Mouse (Mus musculus) neural tube, embryonic 15.5 days (tissue): Measurements from ENCODE around the gene Gm5475. TPM values are rescaled to one million over a fixed set of nuclear protein-coding genes. Genes with fewer than 3 reads are reported as not detected.
"Not testable (repeated sequence)": the region's sequence is repeated elsewhere in the genome, so short reads cannot be mapped to it uniquely, and the experiment has no call there.

ENCODE experiments used
- ATAC-seq: fragments of 200-750 bp; cut with Nextera tagmentation; 2 replicates; pipeline ENCODE4 v1.8.0; 2017; ENCODE audit warnings: mild to moderate bottlenecking, moderate TSS enrichment, moderate library complexity; ENCODE audit not compliant: low FRiP score
- H3K27ac ChIP-seq: fragments of 300-500 bp; sonication (generic); replicated peaks from 2 replicates; pipeline ENCODE4 v1.5.1; 2015; ENCODE audit warnings: mild to moderate bottlenecking, inconsistent platforms
- H3K27me3 ChIP-seq: fragments of 300-500 bp; sonication (generic); replicated peaks from 2 replicates; pipeline ENCODE4 v1.6.1; 2015; ENCODE audit warnings: inconsistent platforms
- H3K36me3 ChIP-seq: fragments of 300-500 bp; sonication (generic); 2 replicates; pipeline ENCODE4 v1.6.1; 2015; ENCODE audit warnings: inconsistent platforms
- H3K4me1 ChIP-seq: fragments of 300-500 bp; sonication (generic); 2 replicates; pipeline ENCODE4 v1.6.1; 2015; ENCODE audit warnings: inconsistent platforms
- H3K4me2 ChIP-seq: fragments of 300-500 bp; sonication (generic); 2 replicates; pipeline ENCODE4 v1.6.1; 2015; ENCODE audit warnings: inconsistent platforms, mild to moderate bottlenecking, moderate library complexity
- H3K4me3 ChIP-seq: fragments of 300-500 bp; sonication (generic); replicated peaks from 2 replicates; pipeline ENCODE4 v1.5.1; 2015; ENCODE audit warnings: mild to moderate bottlenecking, inconsistent platforms
- H3K9ac ChIP-seq: fragments of 300-500 bp; sonication (generic); replicated peaks from 2 replicates; pipeline ENCODE4 v1.6.1; 2015; ENCODE audit warnings: mild to moderate bottlenecking, inconsistent platforms
- H3K9me3 ChIP-seq: fragments of 300-500 bp; sonication (generic); replicated peaks from 2 replicates; pipeline ENCODE4 v1.6.1; 2016; ENCODE audit warnings: inconsistent platforms
- WGBS: fragments of 180-500 bp; shearing (Covaris S2); methylation state at CpG from one replicate; pipeline ENCODE4 v1.1.7; 2015; ENCODE audit warnings: mixed read lengths; 5-methylcytosine and 5-hydroxymethylcytosine counted together
- polyA plus RNA-seq: library from polyadenylated mRNA; unstranded; fragments of >200 nt; fragmentation: Nextera tagmentation; extraction: Ambion mirVana; gene quantifications from 2 replicates; pipeline ENCODE4 v1.2.1, GENCODE M21; 2015

Gene Gm5475
- polyA plus RNA-seq, result 0.08 and 0.23 TPM in 2 replicates

GRCm38 (mm10) chr15:100421758-100422197 lies at the start of gene Gm5475:
Gene Gm5475, plus strand, starts transcription at chr15:100422147.
- H3K27ac ChIP-seq, result peak within 1 kb of the TSS; percentile 69
- peaks cover 49% of the 10 kb centered on the region for H3K4me1 ChIP-seq
- H3K9ac ChIP-seq, result peak within 1 kb of the TSS; percentile 62
- H3K4me3 ChIP-seq, result peak within 1 kb of the TSS; percentile 65
- H3K36me3 ChIP-seq, H3K9me3 ChIP-seq, ATAC-seq: not testable (repeated sequence)
- 35% methylated on average over 3 of the region's 3 CpGs for WGBS
- H3K27me3 ChIP-seq, result peaks cover 23% of the 10 kb centered on the region
- H3K4me2 ChIP-seq, result peak within 1 kb of the TSS; percentile 93

GRCm38 (mm10) chr15:100375066-100375465 lies 46.9 kb upstream of the Gm5475 start:
- Histone ChIP-seq H3K4me3 (no peak overlapping the region), H3K4me2 (no peak overlapping the region), H3K9me3 (no peaks in the 10 kb centered on the region), H3K4me1 (no peaks in the 10 kb centered on the region), H3K9ac (no peak overlapping the region), H3K36me3 (no peaks in the 10 kb centered on the region), H3K27ac (no peak overlapping the region), H3K27me3 (no peaks in the 10 kb centered on the region)
- WGBS, result 26% methylated on average over 5 of the region's 5 CpGs
- ATAC-seq, result no peak

DNA sequence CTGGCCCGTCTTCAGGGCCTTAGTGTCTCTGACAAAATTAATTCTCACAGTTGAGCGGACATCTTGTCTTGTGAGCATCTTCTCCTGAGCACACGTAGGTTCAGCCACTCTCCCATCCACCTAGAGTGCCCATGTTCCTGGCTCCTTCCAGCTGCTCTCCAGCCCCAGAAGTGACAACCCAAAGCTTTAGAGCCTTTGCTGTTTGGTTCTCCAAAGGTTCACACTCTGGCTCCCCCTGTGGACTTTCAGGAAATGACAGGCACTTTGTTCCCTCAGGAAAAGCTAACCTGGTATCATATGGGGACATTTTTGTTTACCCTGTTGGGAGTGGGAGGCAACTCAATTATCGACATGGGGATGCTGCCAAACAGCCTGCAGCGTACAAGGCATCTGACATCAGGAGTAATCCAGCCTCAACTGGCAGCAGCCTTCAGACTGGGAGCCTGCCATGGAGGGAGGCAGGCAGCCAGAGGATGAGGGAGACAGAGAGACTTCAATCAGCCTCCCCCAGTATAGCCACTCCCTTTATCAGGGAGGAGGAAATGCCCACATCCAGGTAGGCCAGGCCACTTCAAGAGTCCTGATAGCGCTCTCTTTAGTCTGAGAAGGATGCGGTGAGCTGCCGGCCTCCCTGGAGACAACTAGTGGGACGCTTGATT lies 44.0 kb upstream of the Gm5475 start:
- H3K4me2 ChIP-seq, H3K4me3 ChIP-seq, H3K36me3 ChIP-seq, H3K27ac ChIP-seq, H3K9me3 ChIP-seq, ATAC-seq, H3K4me1 ChIP-seq, H3K9ac ChIP-seq, H3K27me3 ChIP-seq: not testable (repeated sequence)
- 52% methylated on average over 4 of the region's 9 CpGs for WGBS

DNA sequence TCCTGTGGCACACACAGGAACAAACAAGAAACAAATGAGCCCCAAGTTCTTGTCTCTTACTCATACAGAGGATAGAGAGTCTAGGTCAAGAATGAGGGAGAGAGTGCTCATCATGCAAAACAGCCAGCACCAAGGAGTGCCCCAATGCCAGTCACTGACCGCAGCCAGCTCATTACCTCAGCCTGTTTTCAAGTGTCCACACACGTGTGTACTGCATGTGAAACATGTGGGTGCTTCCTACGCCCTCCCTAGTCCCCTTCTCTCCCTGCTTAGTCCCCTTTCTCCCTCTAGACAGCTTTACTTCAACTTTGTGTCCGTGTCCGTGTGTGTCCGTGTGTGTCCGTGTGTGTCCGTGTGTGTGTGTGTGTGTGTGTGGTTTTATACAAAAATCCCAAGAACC lies 42.3 kb upstream of the Gm5475 start:
- WGBS, result 88% methylated on average over 8 of the region's 8 CpGs
- Histone ChIP-seq H3K4me3 (no peak overlapping the region), H3K4me1 (no peaks in the 10 kb centered on the region), H3K27ac (no peak overlapping the region), H3K4me2 (no peak overlapping the region), H3K27me3 (no peaks in the 10 kb centered on the region), H3K9me3 (no peaks in the 10 kb centered on the region), H3K9ac (no peak overlapping the region), H3K36me3 (no peaks in the 10 kb centered on the region)
- no peak for ATAC-seq

GRCm38 (mm10) chr15:100380104-100380503 lies 41.8 kb upstream of the Gm5475 start:
- Histone ChIP-seq H3K4me2 (no peak overlapping the region), H3K27ac (no peak overlapping the region), H3K4me3 (no peak overlapping the region), H3K27me3 (no peaks in the 10 kb centered on the region), H3K36me3 (no peaks in the 10 kb centered on the region), H3K4me1 (no peaks in the 10 kb centered on the region), H3K9me3 (no peaks in the 10 kb centered on the region), H3K9ac (no peak overlapping the region)
- WGBS, result 53% methylated on average over 2 of the region's 2 CpGs
- no peak for ATAC-seq

- H3K4me3 ChIP-seq, result no peak overlapping the region
- no peak overlapping the region for H3K4me2 ChIP-seq
- ATAC-seq, result no peak
- no peak overlapping the region for H3K9ac ChIP-seq
- no peaks in the 10 kb centered on the region for H3K4me1 ChIP-seq
- no peaks in the 10 kb centered on the region for H3K36me3 ChIP-seq
- no peak overlapping the region for H3K27ac ChIP-seq
- WGBS, result 90% methylated on average over 9 of the region's 9 CpGs
- no peaks in the 10 kb centered on the region for H3K27me3 ChIP-seq
- no peaks in the 10 kb centered on the region for H3K9me3 ChIP-seq
Measured at GRCm38 (mm10) chr15:100385705-100386104, 36.2 kb upstream of the Gm5475 start.

GRCm38 (mm10) chr15:100387544-100388223 lies 34.3 kb upstream of the Gm5475 start:
- no peak for ATAC-seq
- Histone ChIP-seq H3K4me2 (no peak overlapping the region), H3K9me3 (no peaks in the 10 kb centered on the region), H3K9ac (no peak overlapping the region), H3K27me3 (no peaks in the 10 kb centered on the region), H3K36me3 (no peaks in the 10 kb centered on the region), H3K27ac (no peak overlapping the region), H3K4me3 (no peak overlapping the region), H3K4me1 (no peaks in the 10 kb centered on the region)
- WGBS, result 94% methylated on average over 17 of the region's 17 CpGs

DNA sequence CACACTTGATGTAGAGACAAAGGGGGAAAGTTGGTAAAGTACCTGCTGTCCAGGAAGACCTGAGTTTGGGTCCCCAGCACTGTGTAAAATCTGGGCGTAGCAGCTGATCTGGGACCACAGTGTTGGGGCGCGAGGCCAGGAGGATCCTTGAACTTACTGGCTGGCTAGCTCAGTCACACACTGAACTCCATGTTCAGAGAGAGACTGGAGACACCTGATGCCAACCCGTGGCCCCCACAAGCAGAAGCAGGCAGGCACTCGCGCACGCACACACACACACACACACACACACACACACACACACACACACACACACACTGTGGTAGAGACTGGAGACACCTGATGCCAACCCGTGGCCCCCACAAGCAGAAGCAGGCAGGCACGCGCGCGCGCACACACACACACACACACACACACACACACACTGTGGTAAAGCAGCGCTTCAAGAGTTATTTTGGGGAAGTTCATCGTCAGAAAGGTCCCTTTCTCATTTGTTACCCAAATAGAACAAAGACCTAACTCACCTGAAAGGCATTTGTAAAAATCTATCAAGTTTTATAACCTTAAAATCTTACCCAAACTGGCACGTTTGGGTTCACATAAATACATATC lies 33.6 kb upstream of the Gm5475 start:
- Histone ChIP-seq H3K27ac (no peak overlapping the region), H3K27me3 (no peaks in the 10 kb centered on the region), H3K4me2 (no peak overlapping the region), H3K9ac (no peak overlapping the region), H3K4me3 (no peak overlapping the region), H3K9me3 (no peaks in the 10 kb centered on the region), H3K4me1 (no peaks in the 10 kb centered on the region), H3K36me3 (no peaks in the 10 kb centered on the region; the same call in 1 of the 2 replicates)
- ATAC-seq, result no peak
- WGBS, result 90% methylated on average over 16 of the region's 16 CpGs

DNA sequence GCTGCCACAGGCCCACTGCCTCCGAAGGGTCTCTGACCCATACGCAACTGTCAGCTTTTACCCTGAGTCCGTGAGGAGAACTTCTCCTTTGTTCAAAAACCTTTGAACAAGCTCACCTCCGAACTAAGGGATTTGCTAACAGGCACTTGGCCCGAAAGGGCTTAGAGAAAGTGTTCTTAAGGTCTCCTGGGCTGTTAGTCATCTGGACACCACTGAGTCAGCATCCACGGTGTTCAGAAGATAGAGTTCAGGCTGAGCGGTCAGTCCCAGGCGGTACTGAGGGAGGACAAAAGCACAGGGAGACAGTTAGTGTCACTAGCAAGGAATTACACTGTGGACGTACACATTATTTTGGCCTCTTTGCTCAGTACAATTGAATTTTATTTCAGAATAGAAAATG lies 33.1 kb upstream of the Gm5475 start:
- Histone ChIP-seq H3K9ac (no peak overlapping the region), H3K27me3 (no peaks in the 10 kb centered on the region), H3K4me1 (no peaks in the 10 kb centered on the region), H3K4me2 (no peak overlapping the region), H3K9me3 (no peaks in the 10 kb centered on the region), H3K27ac (no peak overlapping the region), H3K36me3 (peaks cover 5% of the 10 kb centered on the region), H3K4me3 (no peak overlapping the region)
- no peak for ATAC-seq
- WGBS, result 60% methylated on average over 9 of the region's 9 CpGs

DNA sequence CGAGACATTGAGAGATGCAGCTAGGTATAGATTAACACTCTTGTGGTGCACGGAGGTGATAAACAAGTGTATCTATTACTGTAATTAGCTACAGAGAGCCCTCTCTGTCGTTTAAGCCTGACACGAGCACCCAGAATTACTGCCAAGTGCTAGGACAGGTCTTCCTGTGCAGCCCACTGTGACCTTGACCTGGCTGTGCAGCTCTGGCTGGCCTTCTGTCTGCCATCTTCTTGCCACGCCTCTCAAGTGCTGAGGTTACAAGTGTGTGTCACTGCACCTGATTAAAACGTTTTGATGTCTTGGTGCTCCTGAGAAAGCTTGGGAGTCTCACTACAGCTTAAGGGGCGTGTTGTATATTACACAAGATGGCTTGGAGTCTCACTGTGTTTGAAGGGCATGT lies 30.9 kb upstream of the Gm5475 start:
- Histone ChIP-seq H3K4me2 (no peak overlapping the region), H3K4me3 (no peak overlapping the region), H3K27ac (no peak overlapping the region), H3K27me3 (no peaks in the 10 kb centered on the region), H3K9me3 (no peaks in the 10 kb centered on the region), H3K4me1 (no peaks in the 10 kb centered on the region), H3K9ac (no peak overlapping the region), H3K36me3 (peaks cover 27% of the 10 kb centered on the region)
- 85% methylated on average over 7 of the region's 7 CpGs for WGBS
- no peak for ATAC-seq

DNA sequence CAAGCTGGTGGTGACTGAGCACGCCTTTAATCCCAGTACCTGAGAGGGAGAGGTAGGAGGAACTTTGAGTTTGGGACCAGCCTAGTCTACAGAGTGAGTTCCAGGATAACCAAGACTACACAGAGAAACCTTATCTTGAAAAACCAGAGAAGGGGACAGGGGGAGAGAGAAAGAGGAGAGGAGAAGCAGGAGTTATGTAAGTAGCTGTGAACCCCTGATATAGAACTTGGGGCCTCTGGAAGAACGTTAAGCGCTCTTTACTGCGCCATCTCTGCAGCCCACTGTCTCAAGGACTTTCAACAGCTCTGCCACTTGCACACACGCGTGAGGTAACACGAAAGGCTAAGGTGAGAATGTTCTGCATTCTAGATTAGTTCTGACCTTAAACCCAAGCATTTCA lies 30.3 kb upstream of the Gm5475 start:
- Histone ChIP-seq H3K4me1 (no peaks in the 10 kb centered on the region), H3K9ac (no peak overlapping the region), H3K27ac (no peak overlapping the region), H3K36me3 (peaks cover 33% of the 10 kb centered on the region), H3K4me3 (no peak overlapping the region), H3K9me3 (no peaks in the 10 kb centered on the region), H3K4me2 (no peak overlapping the region), H3K27me3 (no peaks in the 10 kb centered on the region)
- ATAC-seq, result no peak
- WGBS, result 95% methylated on average over 7 of the region's 7 CpGs

- no peak overlapping the region for H3K4me3 ChIP-seq
- WGBS, result 81% methylated on average over 11 of the region's 11 CpGs
- peaks cover 47% of the 10 kb centered on the region for H3K36me3 ChIP-seq
- no peak overlapping the region for H3K27ac ChIP-seq
- no peaks in the 10 kb centered on the region for H3K27me3 ChIP-seq
- no peak overlapping the region for H3K4me2 ChIP-seq
- H3K4me1 ChIP-seq, result no peaks in the 10 kb centered on the region
- no peaks in the 10 kb centered on the region for H3K9me3 ChIP-seq
- no peak for ATAC-seq
- no peak overlapping the region for H3K9ac ChIP-seq
Measured at GRCm38 (mm10) chr15:100393016-100393415, 28.9 kb upstream of the Gm5475 start.
